Mouse (Mus musculus) T-helper 1 cell (primary cell): ENCODE measurements around the gene Itpkb.

Experiments
- in situ Hi-C: fragments of 300-600 bp; cut with MboI, MseI; formaldehyde crosslinking; loops from one replicate; pipeline ENCODE4 v1.15.1; 2025; ENCODE audit warnings: high pct_unique_total_duplicates

Gene Itpkb

GRCm38 (mm10) chr1:180415836-180416235 lies 85.6 kb downstream of the Itpkb start:
- in situ Hi-C loops: no loop called here

- in situ Hi-C loops: no loop called here
Measured at GRCm38 (mm10) chr1:180417118-180417517, 86.8 kb downstream of the Itpkb start.

GRCm38 (mm10) chr1:180419059-180419458 lies 88.8 kb downstream of the Itpkb start:
- in situ Hi-C loops: no loop called here

- in situ Hi-C loops: no loop called here
Measured at GRCm38 (mm10) chr1:180420496-180421164, 90.3 kb downstream of the Itpkb start.

- in situ Hi-C loops: no loop called here
Measured at GRCm38 (mm10) chr1:180421165-180421909, 91.1 kb downstream of the Itpkb start.

GRCm38 (mm10) chr1:180422076-180422828 lies 92.0 kb downstream of the Itpkb start:
- in situ Hi-C loops: no loop called here

- in situ Hi-C loops: no loop called here
Measured at GRCm38 (mm10) chr1:180423008-180423639, 92.8 kb downstream of the Itpkb start.

- in situ Hi-C loops: no loop called here
Measured at GRCm38 (mm10) chr1:180423931-180424330, 93.6 kb downstream of the Itpkb start.

- in situ Hi-C loops: no loop called here
Measured at GRCm38 (mm10) chr1:180426405-180426804, 96.1 kb downstream of the Itpkb start.

GRCm38 (mm10) chr1:180427685-180428084 lies 97.4 kb downstream of the Itpkb start:
- in situ Hi-C loops: no loop called here

- in situ Hi-C loops: no loop called here
Measured at GRCm38 (mm10) chr1:180428101-180428712, 97.9 kb downstream of the Itpkb start.

- in situ Hi-C loops: no loop called here
Measured at GRCm38 (mm10) chr1:180428871-180429270, 98.6 kb downstream of the Itpkb start.

GRCm38 (mm10) chr1:180429819-180430218 lies 99.5 kb downstream of the Itpkb start:
- in situ Hi-C loops: loop anchor here (5.0 kb wide), 1 partner anchor 337 kb away; no protein-coding TSS in a partner anchor

- in situ Hi-C loops: loop anchor here (5.0 kb wide), 1 partner anchor 335 kb away; no protein-coding TSS in a partner anchor
Measured at GRCm38 (mm10) chr1:180431833-180432232, 101.5 kb downstream of the Itpkb start.

- in situ Hi-C loops: loop anchor here (5.0 kb wide), 1 partner anchor 334 kb away; no protein-coding TSS in a partner anchor
Measured at GRCm38 (mm10) chr1:180433098-180433538, 102.8 kb downstream of the Itpkb start.

GRCm38 (mm10) chr1:180433796-180434566 lies 103.7 kb downstream of the Itpkb start:
- in situ Hi-C loops: loop anchor here (5.0 kb wide), 1 partner anchor 333 kb away; no protein-coding TSS in a partner anchor

- in situ Hi-C loops: loop anchor here (5.0 kb wide), 1 partner anchor 332 kb away; no protein-coding TSS in a partner anchor
Measured at GRCm38 (mm10) chr1:180434925-180435324, 104.6 kb downstream of the Itpkb start.

- in situ Hi-C loops: no loop called here
Measured at GRCm38 (mm10) chr1:180439496-180439895, 109.2 kb downstream of the Itpkb start.

GRCm38 (mm10) chr1:180444411-180444810 lies 114.1 kb downstream of the Itpkb start:
- in situ Hi-C loops: no loop called here

- in situ Hi-C loops: loop anchor here (25.0 kb wide), 1 partner anchor 587 kb away; no protein-coding TSS in a partner anchor
Measured at GRCm38 (mm10) chr1:180449641-180450040, 119.4 kb downstream of the Itpkb start.
